Mouse (Mus musculus) intestine, embryonic 14.5 days (tissue): ENCODE measurements around the gene Nsun2. TPM values are rescaled to one million over a fixed set of nuclear protein-coding genes. Genes with fewer than 3 reads are reported as not detected.

Experiments used
- ATAC-seq: fragments of 200-750 bp; cut with Nextera tagmentation; replicated peaks from 2 replicates; pipeline ENCODE4 v1.8.0; 2017; ENCODE audit warnings: low read depth, moderate number of reproducible peaks, moderate TSS enrichment, moderate library complexity; ENCODE audit not compliant: low FRiP score, low TSS enrichment
- DNase-seq: peaks from one replicate; pipeline ENCODE4 v3.0.0-alpha.2; 2018; ENCODE audit warnings: low spot score
- H3K27ac ChIP-seq: fragments of 300-500 bp; sonication (generic); 2 replicates; pipeline ENCODE4 v1.5.1; 2014; ENCODE audit warnings: low read depth, mild to moderate bottlenecking, control low read depth
- H3K27me3 ChIP-seq: fragments of 300-500 bp; sonication (generic); replicated peaks from 2 replicates; pipeline ENCODE4 v1.6.1; 2014; ENCODE audit warnings: low read length, control low read depth; ENCODE audit not compliant: control insufficient read depth, insufficient read depth
- H3K36me3 ChIP-seq: fragments of 300-500 bp; sonication (generic); 2 replicates; pipeline ENCODE4 v1.6.1; 2014; ENCODE audit warnings: low read length, control low read depth; ENCODE audit not compliant: control insufficient read depth, insufficient read depth
- H3K4me1 ChIP-seq: fragments of 300-500 bp; sonication (generic); replicated peaks from 2 replicates; pipeline ENCODE4 v1.6.1; 2014; ENCODE audit warnings: low read length, control low read depth, mixed read lengths; ENCODE audit not compliant: control insufficient read depth, insufficient read depth
- H3K4me2 ChIP-seq: fragments of 300-500 bp; sonication (generic); 2 replicates; pipeline ENCODE4 v1.6.1; 2014; ENCODE audit warnings: low read length
- H3K4me3 ChIP-seq: fragments of 300-500 bp; sonication (generic); 2 replicates; pipeline ENCODE4 v1.5.1; 2014; ENCODE audit warnings: low read depth, low read length, control low read depth, mixed read lengths
- H3K9ac ChIP-seq: fragments of 300-500 bp; sonication (generic); 2 replicates; pipeline ENCODE4 v1.6.1; 2014; ENCODE audit warnings: mild to moderate bottlenecking, low read length
- H3K9me3 ChIP-seq: fragments of 300-500 bp; sonication (generic); 2 replicates; pipeline ENCODE4 v1.6.1; 2016; ENCODE audit warnings: low read length, control low read depth; ENCODE audit not compliant: control insufficient read depth
- WGBS: fragments of 180-500 bp; shearing (Covaris S2); extraction: QIAGEN DNeasy Blood & Tissue Kit; methylation state at CpG from one replicate; pipeline ENCODE4 v1.1.7; 2014; 5-methylcytosine and 5-hydroxymethylcytosine counted together
- polyA plus RNA-seq: library from polyadenylated mRNA; unstranded; fragments of >200 nt; fragmentation: Nextera tagmentation; extraction: Ambion mirVana; gene quantifications from 2 replicates; pipeline ENCODE4 v1.2.1, GENCODE M21; 2014

The Nsun2 gene
- polyA plus RNA-seq, 1 experiment from 2014 or later = 141 TPM

DNA sequence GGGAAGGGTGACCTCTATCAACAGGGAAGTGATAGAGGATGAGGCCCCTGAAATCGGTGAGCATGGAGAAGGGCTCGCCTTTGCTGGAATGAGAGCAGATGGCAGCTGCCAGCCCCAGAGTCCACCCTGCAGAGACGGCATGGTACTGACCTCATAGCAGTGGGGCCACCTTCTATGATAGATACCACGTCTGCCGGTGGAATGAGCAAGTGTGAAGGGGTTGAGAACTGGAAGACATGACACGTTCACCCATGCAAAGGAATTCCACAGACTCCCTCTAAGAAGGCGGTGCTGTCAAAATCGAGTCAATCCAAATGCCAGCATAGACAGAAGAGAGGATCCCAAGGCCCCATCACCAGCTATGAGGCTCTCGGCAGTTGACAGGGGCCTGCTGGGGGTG is 20.7 kb downstream of the Nsun2 start:
- H3K9me3 ChIP-seq = no peaks in the 10 kb centered on the region
- H3K9ac ChIP-seq = no peak overlapping the region
- no peak overlapping the region for H3K4me3 ChIP-seq
- H3K27me3 ChIP-seq = no peaks in the 10 kb centered on the region
- 75% methylated on average over 9 of the region's 9 CpGs for WGBS
- no peak overlapping the region for H3K27ac ChIP-seq
- no peaks in the 10 kb centered on the region for H3K4me1 ChIP-seq
- H3K36me3 ChIP-seq = no peaks in the 10 kb centered on the region
- DNase-seq (no peak), ATAC-seq (no peak)
- no peak overlapping the region for H3K4me2 ChIP-seq

DNA sequence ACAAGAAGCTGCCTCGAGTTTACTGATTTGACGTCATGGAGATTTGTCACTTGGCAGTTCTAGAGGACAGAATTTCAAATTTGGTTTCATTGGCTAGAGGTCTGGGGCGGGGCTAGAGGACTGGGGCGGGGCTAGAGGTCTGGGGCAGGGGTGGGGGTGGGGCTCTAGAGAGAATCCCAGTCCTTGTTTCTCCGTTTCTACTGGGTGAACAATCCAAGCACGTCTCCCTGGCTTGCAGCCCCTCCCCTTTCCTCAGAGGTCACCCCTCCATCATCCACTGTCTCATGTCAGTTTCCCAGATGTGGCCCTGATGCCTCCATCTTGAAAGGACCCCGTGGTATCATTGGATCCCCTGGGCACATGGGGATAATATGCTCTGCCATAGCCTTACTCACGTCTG is 21.5 kb downstream of the Nsun2 start:
- Histone ChIP-seq H3K27ac (no peak overlapping the region), H3K4me2 (no peak overlapping the region), H3K27me3 (no peaks in the 10 kb centered on the region), H3K9ac (no peak overlapping the region), H3K36me3 (no peaks in the 10 kb centered on the region), H3K4me1 (no peaks in the 10 kb centered on the region), H3K4me3 (no peak overlapping the region), H3K9me3 (no peaks in the 10 kb centered on the region)
- DNase-seq = no peak
- no peak for ATAC-seq
- 20% methylated on average over 8 of the region's 8 CpGs for WGBS

DNA sequence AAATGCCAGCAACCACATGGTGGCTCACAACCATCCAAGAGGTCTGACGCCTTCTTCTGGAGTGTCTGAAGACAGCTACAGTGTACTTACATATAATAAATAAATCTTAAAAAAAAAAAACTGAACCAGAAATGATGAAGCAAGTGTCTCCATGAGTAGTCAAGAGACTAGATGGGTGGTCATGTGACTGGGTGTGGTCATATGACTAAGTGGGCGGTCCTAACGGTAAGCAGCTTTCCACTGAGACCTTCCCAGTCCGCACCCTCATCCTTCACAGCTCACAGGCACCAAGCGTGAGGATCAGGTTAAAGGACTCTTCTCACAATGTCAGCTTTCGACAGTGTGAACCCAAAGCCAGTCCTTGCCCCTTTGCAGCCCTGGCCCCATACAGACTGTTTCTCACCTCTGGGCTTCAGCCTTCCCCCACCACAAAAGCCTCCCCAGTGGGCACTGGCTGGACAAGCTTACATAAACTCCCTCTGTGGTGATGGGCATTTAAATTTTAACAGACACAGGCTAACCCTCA is 22.5 kb downstream of the Nsun2 start:
- H3K27ac ChIP-seq = no peak overlapping the region
- WGBS = 86% methylated on average over 6 of the region's 6 CpGs
- DNase-seq (no peak), ATAC-seq (no peak)
- no peaks in the 10 kb centered on the region for H3K9me3 ChIP-seq
- H3K27me3 ChIP-seq = no peaks in the 10 kb centered on the region
- H3K4me3 ChIP-seq = no peak overlapping the region
- H3K9ac ChIP-seq = no peak overlapping the region
- no peak overlapping the region for H3K4me2 ChIP-seq
- H3K36me3 ChIP-seq = no peaks in the 10 kb centered on the region
- H3K4me1 ChIP-seq = no peaks in the 10 kb centered on the region

DNA sequence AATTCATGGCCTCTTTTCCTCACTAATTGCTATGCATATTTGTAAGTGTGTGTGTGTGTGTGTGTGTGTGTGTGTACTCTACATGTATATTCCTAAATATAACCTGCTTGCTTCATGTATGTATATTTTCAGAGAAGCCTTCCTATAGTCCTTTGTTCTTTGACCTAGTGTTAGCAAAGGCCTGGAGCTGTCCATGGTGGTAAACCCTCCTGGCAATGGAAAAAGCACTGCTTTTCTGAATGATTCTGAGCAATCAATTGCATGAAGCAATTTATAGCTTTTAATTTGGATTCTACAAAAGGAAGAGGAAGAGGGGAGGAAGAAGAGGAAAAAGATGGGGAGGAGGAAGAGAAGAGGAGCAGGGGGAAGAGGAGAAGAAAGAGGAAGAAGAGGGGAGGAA is 23.2 kb downstream of the Nsun2 start:
- no peak overlapping the region for H3K9ac ChIP-seq
- H3K36me3 ChIP-seq = no peaks in the 10 kb centered on the region
- no peak overlapping the region for H3K27ac ChIP-seq
- no peaks in the 10 kb centered on the region for H3K27me3 ChIP-seq
- H3K4me3 ChIP-seq = no peak overlapping the region
- no peak for ATAC-seq
- DNase-seq = peak; percentile 65
- no peaks in the 10 kb centered on the region for H3K9me3 ChIP-seq
- H3K4me1 ChIP-seq = no peaks in the 10 kb centered on the region
- H3K4me2 ChIP-seq = no peak overlapping the region

DNA sequence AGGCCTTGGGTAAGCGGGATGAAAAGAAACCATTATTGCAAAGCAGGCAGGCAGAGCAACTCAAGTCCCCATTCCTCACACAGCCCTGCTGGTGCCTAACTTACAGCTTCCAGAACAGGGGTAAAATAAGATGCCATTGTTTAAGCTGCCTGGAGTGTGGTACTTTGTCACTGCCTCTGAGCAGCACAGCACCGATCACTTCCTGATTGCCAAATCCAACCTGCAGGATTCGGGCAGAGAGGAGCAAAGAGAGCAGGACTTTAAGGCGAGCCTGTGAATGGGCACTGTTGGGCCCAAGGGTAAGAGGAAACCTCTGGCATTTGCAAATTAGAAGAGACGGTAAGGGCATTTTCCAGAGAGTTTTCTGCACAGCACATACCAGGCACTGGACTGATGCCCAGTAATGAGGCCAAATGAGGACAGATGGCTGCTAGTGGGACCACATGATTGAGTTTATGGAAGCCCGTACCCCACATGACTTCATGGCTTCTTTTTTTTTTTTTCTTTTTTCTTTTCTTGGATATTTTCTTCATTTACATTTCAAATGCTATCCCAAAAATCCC is 24.6 kb downstream of the Nsun2 start:
- H3K9me3 ChIP-seq = no peaks in the 10 kb centered on the region
- no peaks in the 10 kb centered on the region for H3K27me3 ChIP-seq
- H3K4me3 ChIP-seq = no peak overlapping the region
- ATAC-seq = no peak
- no peak overlapping the region for H3K9ac ChIP-seq
- no peak overlapping the region for H3K27ac ChIP-seq
- no peak for DNase-seq
- H3K36me3 ChIP-seq = no peaks in the 10 kb centered on the region
- 82% methylated on average over 6 of the region's 6 CpGs for WGBS
- H3K4me1 ChIP-seq = no peaks in the 10 kb centered on the region
- H3K4me2 ChIP-seq = no peak overlapping the region

DNA sequence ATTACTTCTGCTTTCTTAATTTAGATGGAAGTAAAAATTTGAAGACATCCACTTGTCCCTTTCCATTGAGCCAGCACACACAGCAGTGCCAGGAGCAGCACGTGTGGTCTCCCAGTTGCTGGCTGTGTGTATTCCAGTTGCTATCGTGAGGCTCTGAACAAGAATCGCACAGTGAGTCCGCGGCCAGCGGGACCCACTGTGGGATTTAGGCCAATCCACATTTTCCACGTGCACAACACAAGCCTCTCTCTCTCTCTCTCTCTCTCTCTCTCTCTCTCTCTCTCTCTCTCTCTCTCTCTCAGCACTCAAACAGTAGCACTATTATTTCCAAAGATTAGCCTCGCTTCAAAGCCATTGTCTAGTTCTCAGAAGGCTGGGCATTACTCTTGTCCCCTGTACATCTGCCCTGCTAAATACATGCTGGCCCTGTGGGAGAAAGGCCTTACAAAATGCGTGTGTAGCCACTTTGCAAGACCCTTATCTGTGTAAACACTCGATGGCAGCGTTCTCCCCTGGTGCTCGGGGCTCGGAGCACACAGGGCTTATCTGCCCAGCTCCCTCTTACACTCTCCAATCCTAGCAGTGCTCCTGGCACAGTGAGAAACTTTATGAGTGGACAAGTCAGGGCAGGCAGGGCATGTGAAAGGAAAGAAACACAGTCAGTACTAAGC is 25.9 kb downstream of the Nsun2 start:
- Histone ChIP-seq H3K36me3 (no peaks in the 10 kb centered on the region), H3K9me3 (no peaks in the 10 kb centered on the region), H3K4me3 (no peak overlapping the region), H3K27me3 (no peaks in the 10 kb centered on the region), H3K27ac (no peak overlapping the region), H3K4me2 (no peak overlapping the region), H3K9ac (no peak overlapping the region), H3K4me1 (no peaks in the 10 kb centered on the region)
- 59% methylated on average over 13 of the region's 13 CpGs for WGBS
- DNase-seq = no peak
- ATAC-seq = no peak

DNA sequence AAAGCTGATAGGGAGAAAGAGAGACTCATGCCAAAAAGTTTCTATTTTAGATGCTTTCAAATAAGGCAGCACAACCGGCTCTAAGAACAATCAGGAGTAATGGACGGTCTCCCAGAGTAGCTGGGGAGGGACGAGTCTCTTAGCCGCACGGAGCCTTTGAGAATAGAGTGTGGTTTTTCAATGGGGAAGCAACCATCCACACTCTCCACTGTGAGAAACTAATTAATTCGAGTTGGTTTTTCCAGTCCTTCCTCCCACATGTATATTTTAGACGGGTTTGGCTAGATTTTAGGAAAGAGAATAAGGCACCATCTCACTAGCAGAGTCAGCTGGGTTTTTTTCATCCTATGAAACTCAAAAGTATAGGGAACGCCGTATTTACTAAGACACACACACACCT is 28.5 kb downstream of the Nsun2 start:
- Histone ChIP-seq H3K36me3 (no peaks in the 10 kb centered on the region), H3K27me3 (no peaks in the 10 kb centered on the region), H3K4me1 (no peaks in the 10 kb centered on the region), H3K4me2 (no peak overlapping the region), H3K9me3 (no peaks in the 10 kb centered on the region), H3K4me3 (no peak overlapping the region), H3K9ac (no peak overlapping the region), H3K27ac (no peak overlapping the region)
- ATAC-seq (no peak), DNase-seq (no peak)
- 82% methylated on average over 9 of the region's 9 CpGs for WGBS

DNA sequence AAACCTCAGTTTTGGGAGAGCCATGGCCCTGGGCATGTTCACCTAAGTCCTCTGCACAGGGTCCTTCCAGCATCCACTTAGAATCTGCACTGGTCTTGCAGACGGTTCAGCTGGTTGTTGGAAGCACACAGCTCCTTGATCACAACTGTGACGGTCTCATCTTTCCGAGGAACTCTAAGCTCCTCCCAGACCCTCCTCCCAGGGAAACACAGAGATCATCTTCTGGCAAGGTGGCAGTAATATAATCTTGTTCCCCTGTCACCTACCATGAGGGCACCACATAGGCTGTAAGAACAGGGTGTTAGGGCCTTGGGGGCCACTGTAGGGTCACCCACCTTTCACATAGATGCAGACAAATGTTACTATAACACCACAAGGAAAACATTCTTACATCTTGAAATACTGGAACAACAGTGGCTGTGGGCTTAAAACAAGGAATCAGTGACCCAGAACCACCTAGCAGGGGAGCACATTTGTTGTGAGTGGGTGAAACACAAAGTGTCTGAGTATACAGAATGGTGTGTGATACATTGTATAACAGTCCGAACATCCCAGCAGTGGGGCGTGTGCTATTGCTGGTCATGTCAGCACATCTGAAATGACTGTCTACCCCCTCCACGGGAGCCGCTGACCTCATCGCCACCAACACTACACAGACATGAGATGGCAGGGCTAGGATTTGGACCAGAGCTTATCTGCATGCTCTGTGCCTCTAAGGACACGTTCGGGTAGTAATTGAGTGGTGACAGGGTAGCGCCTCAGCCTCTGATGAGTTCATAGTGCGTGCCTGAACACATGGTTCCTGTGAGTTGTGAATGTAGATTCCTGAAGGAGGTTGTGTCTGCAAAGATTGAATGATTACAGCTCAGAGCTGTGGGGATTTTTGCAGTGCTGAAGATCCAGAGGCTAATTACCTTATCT is 29.4 kb downstream of the Nsun2 start:
- no peaks in the 10 kb centered on the region for H3K27me3 ChIP-seq
- DNase-seq (no peak), ATAC-seq (peak; percentile 50; the same call in 1 of the 2 replicates)
- no peaks in the 10 kb centered on the region for H3K4me1 ChIP-seq
- H3K9me3 ChIP-seq = no peaks in the 10 kb centered on the region
- no peaks in the 10 kb centered on the region for H3K36me3 ChIP-seq
- H3K4me3 ChIP-seq = no peak overlapping the region
- H3K4me2 ChIP-seq = peak overlapping the region; percentile 26
- 54% methylated on average over 12 of the region's 12 CpGs for WGBS
- H3K27ac ChIP-seq = no peak overlapping the region
- H3K9ac ChIP-seq = no peak overlapping the region
